Mouse (Mus musculus): ENCODE results near the gene Gemin6.
"Not testable (repeated sequence)": the region's sequence is repeated elsewhere in the genome, so short reads cannot be mapped to it uniquely, and the experiment has no call there.

GRCm38 (mm10) chr17:80213998-80214397, 10.2 kb upstream of the Gemin6 start:
- TF ChIP-seq POLR2A (IDR thresholded peaks at IDR 0.05; ENCODE audit: control insufficient read depth, low read depth, low read length); CTCF (IDR thresholded peaks at IDR 0.05; ENCODE audit: control insufficient read depth, insufficient read depth, insufficient replicate concordance, low read depth, low read length): not testable (repeated sequence)

All from testis, adult 2 months (tissue).